Mouse (Mus musculus): ENCODE results near the gene Pomt2. TPM values are rescaled to one million over a fixed set of nuclear protein-coding genes. Genes with fewer than 3 reads are reported as not detected.

Gene Pomt2
- polyA plus RNA-seq, 1 experiment from 2014 or later = 15.7 TPM

GRCm38 (mm10) chr12:87087236-87087635, 60.5 kb downstream of the Pomt2 start:
- no peak for DNase-seq (ENCODE audit: low spot score, missing footprints)
- 66% methylated on average over 7 of the region's 7 CpGs for WGBS
- no peaks in the 10 kb centered on the region for H3K27me3 ChIP-seq (ENCODE audit: control insufficient read depth, insufficient read depth, low read length)
- H3K27ac ChIP-seq (ENCODE audit: low read depth, low read length) = no peak overlapping the region
- H3K4me3 ChIP-seq (ENCODE audit: low read depth, low read length) = no peak overlapping the region
- H3K4me1 ChIP-seq (ENCODE audit: control insufficient read depth, insufficient read depth, low read length) = no peaks in the 10 kb centered on the region
- no peak overlapping the region for H3K9ac ChIP-seq (ENCODE audit: low read length)
- H3K36me3 ChIP-seq (ENCODE audit: control insufficient read depth, insufficient read depth, low read length) = no peaks in the 10 kb centered on the region
- H3K4me2 ChIP-seq = no peak overlapping the region
- ATAC-seq (ENCODE audit: low FRiP score) = no peak
- H3K9me3 ChIP-seq (ENCODE audit: control insufficient read depth, low read length) = no peaks in the 10 kb centered on the region

GRCm38 (mm10) chr12:87082797-87083196, 65.0 kb downstream of the Pomt2 start:
- Histone ChIP-seq H3K36me3 (ENCODE audit: control insufficient read depth, insufficient read depth, low read length) (no peaks in the 10 kb centered on the region), H3K9me3 (ENCODE audit: control insufficient read depth, low read length) (no peaks in the 10 kb centered on the region), H3K4me3 (ENCODE audit: low read depth, low read length) (no peak overlapping the region), H3K27ac (ENCODE audit: low read depth, low read length) (no peak overlapping the region), H3K4me2 (no peak overlapping the region), H3K9ac (ENCODE audit: low read length) (no peak overlapping the region), H3K4me1 (ENCODE audit: control insufficient read depth, insufficient read depth, low read length) (no peaks in the 10 kb centered on the region), H3K27me3 (ENCODE audit: control insufficient read depth, insufficient read depth, low read length) (no peaks in the 10 kb centered on the region)
- 80% methylated on average over 8 of the region's 8 CpGs for WGBS
- no peak for DNase-seq (ENCODE audit: low spot score, missing footprints)
- ATAC-seq (ENCODE audit: low FRiP score) = no peak

- 84% methylated on average over 2 of the region's 2 CpGs for WGBS
- no peaks in the 10 kb centered on the region for H3K4me1 ChIP-seq (ENCODE audit: control insufficient read depth, insufficient read depth, low read length)
- H3K9me3 ChIP-seq (ENCODE audit: control insufficient read depth, low read length) = no peaks in the 10 kb centered on the region
- no peaks in the 10 kb centered on the region for H3K27me3 ChIP-seq (ENCODE audit: control insufficient read depth, insufficient read depth, low read length)
- no peak overlapping the region for H3K4me3 ChIP-seq (ENCODE audit: low read depth, low read length)
- DNase-seq (ENCODE audit: low spot score, missing footprints) (no peak), ATAC-seq (ENCODE audit: low FRiP score) (no peak)
- H3K4me2 ChIP-seq = no peak overlapping the region
- no peak overlapping the region for H3K9ac ChIP-seq (ENCODE audit: low read length)
- H3K36me3 ChIP-seq (ENCODE audit: control insufficient read depth, insufficient read depth, low read length) = no peaks in the 10 kb centered on the region
- no peak overlapping the region for H3K27ac ChIP-seq (ENCODE audit: low read depth, low read length)
These were observed 71.2 kb downstream of the Pomt2 start for GRCm38 (mm10) chr12:87076610-87077009.

GRCm38 (mm10) chr12:87070520-87070919, 77.2 kb downstream of the Pomt2 start:
- Histone ChIP-seq H3K27ac (ENCODE audit: low read depth, low read length) (no peak overlapping the region), H3K9ac (ENCODE audit: low read length) (no peak overlapping the region), H3K9me3 (ENCODE audit: control insufficient read depth, low read length) (no peaks in the 10 kb centered on the region), H3K4me2 (no peak overlapping the region), H3K4me3 (ENCODE audit: low read depth, low read length) (no peak overlapping the region), H3K36me3 (ENCODE audit: control insufficient read depth, insufficient read depth, low read length) (no peaks in the 10 kb centered on the region), H3K27me3 (ENCODE audit: control insufficient read depth, insufficient read depth, low read length) (no peaks in the 10 kb centered on the region), H3K4me1 (ENCODE audit: control insufficient read depth, insufficient read depth, low read length) (no peaks in the 10 kb centered on the region)
- WGBS = 80% methylated on average over 5 of the region's 5 CpGs
- ATAC-seq (ENCODE audit: low FRiP score) (no peak), DNase-seq (ENCODE audit: low spot score, missing footprints) (no peak)

GRCm38 (mm10) chr12:87066429-87066828, 81.3 kb downstream of the Pomt2 start:
- no peak for ATAC-seq (ENCODE audit: low FRiP score)
- H3K9ac ChIP-seq (ENCODE audit: low read length) = no peak overlapping the region
- H3K4me1 ChIP-seq (ENCODE audit: control insufficient read depth, insufficient read depth, low read length) = no peaks in the 10 kb centered on the region
- no peaks in the 10 kb centered on the region for H3K36me3 ChIP-seq (ENCODE audit: control insufficient read depth, insufficient read depth, low read length)
- no peak overlapping the region for H3K27ac ChIP-seq (ENCODE audit: low read depth, low read length)
- H3K4me3 ChIP-seq (ENCODE audit: low read depth, low read length) = no peak overlapping the region
- H3K9me3 ChIP-seq (ENCODE audit: control insufficient read depth, low read length) = no peaks in the 10 kb centered on the region
- no peak for DNase-seq (ENCODE audit: low spot score, missing footprints)
- H3K27me3 ChIP-seq (ENCODE audit: control insufficient read depth, insufficient read depth, low read length) = no peaks in the 10 kb centered on the region
- no peak overlapping the region for H3K4me2 ChIP-seq
- WGBS = 86% methylated on average over 5 of the region's 5 CpGs

GRCm38 (mm10) chr12:87065446-87065845, 82.3 kb downstream of the Pomt2 start:
- no peaks in the 10 kb centered on the region for H3K36me3 ChIP-seq (ENCODE audit: control insufficient read depth, insufficient read depth, low read length)
- no peaks in the 10 kb centered on the region for H3K9me3 ChIP-seq (ENCODE audit: control insufficient read depth, low read length)
- no peak overlapping the region for H3K9ac ChIP-seq (ENCODE audit: low read length)
- ATAC-seq (ENCODE audit: low FRiP score) (no peak), DNase-seq (ENCODE audit: low spot score, missing footprints) (no peak)
- H3K4me1 ChIP-seq (ENCODE audit: control insufficient read depth, insufficient read depth, low read length) = no peaks in the 10 kb centered on the region
- no peak overlapping the region for H3K27ac ChIP-seq (ENCODE audit: low read depth, low read length)
- no peak overlapping the region for H3K4me3 ChIP-seq (ENCODE audit: low read depth, low read length)
- no peaks in the 10 kb centered on the region for H3K27me3 ChIP-seq (ENCODE audit: control insufficient read depth, insufficient read depth, low read length)
- no peak overlapping the region for H3K4me2 ChIP-seq
- 91% methylated on average over 11 of the region's 11 CpGs for WGBS

GRCm38 (mm10) chr12:87057066-87057465, 90.7 kb downstream of the Pomt2 start:
- H3K9me3 ChIP-seq (ENCODE audit: control insufficient read depth, low read length) = no peaks in the 10 kb centered on the region
- no peaks in the 10 kb centered on the region for H3K4me1 ChIP-seq (ENCODE audit: control insufficient read depth, insufficient read depth, low read length)
- 69% methylated on average over 17 of the region's 17 CpGs for WGBS
- DNase-seq (ENCODE audit: low spot score, missing footprints) (no peak), ATAC-seq (ENCODE audit: low FRiP score) (no peak)
- no peaks in the 10 kb centered on the region; the same call in 1 of the 2 replicates for H3K27me3 ChIP-seq (ENCODE audit: control insufficient read depth, insufficient read depth, low read length)
- no peak overlapping the region for H3K4me2 ChIP-seq
- H3K9ac ChIP-seq (ENCODE audit: low read length) = no peak overlapping the region
- no peaks in the 10 kb centered on the region for H3K36me3 ChIP-seq (ENCODE audit: control insufficient read depth, insufficient read depth, low read length)
- no peak overlapping the region for H3K4me3 ChIP-seq (ENCODE audit: low read depth, low read length)
- H3K27ac ChIP-seq (ENCODE audit: low read depth, low read length) = no peak overlapping the region

Other genes starting within 250 kb of the Pomt2 start
- 37.9 and 38.4 TPM in 2 replicates for gene Cipc, start 200.9 kb downstream of the Pomt2 start, polyA plus RNA-seq (2014; fragmentation: Nextera tagmentation; extraction: Ambion mirVana)
- 0.41 and 0.51 TPM in 2 replicates for gene Zdhhc22, start 157.5 kb downstream of the Pomt2 start, polyA plus RNA-seq (2014; fragmentation: Nextera tagmentation; extraction: Ambion mirVana)
- gene Tmem63c, start 126.6 kb downstream of the Pomt2 start, polyA plus RNA-seq (2014; fragmentation: Nextera tagmentation; extraction: Ambion mirVana) = 0.64 and 0.77 TPM in 2 replicates
- gene Ngb, start 45.4 kb downstream of the Pomt2 start, polyA plus RNA-seq (2014; fragmentation: Nextera tagmentation; extraction: Ambion mirVana) = 0.33 and 0.36 TPM in 2 replicates
- 30.7 and 34.6 TPM in 2 replicates for gene Gstz1, start 803 bp downstream of the Pomt2 start, polyA plus RNA-seq (2014; fragmentation: Nextera tagmentation; extraction: Ambion mirVana)
- 1.2 and 1.4 TPM in 2 replicates for gene Samd15, start 51.8 kb upstream of the Pomt2 start, polyA plus RNA-seq (2014; fragmentation: Nextera tagmentation; extraction: Ambion mirVana)
- 4.3 TPM in 2 replicates for gene Tmed8, start 52.5 kb upstream of the Pomt2 start, polyA plus RNA-seq (2014; fragmentation: Nextera tagmentation; extraction: Ambion mirVana)
- 0.87 and 1.5 TPM in 2 replicates for gene Noxred1, start 90.8 kb upstream of the Pomt2 start, polyA plus RNA-seq (2014; fragmentation: Nextera tagmentation; extraction: Ambion mirVana)
- 59.6 and 64.5 TPM in 2 replicates for gene Vipas39, start 118.3 kb upstream of the Pomt2 start, polyA plus RNA-seq (2014; fragmentation: Nextera tagmentation; extraction: Ambion mirVana)
- 215 and 230 TPM in 2 replicates for gene Ahsa1, start 118.5 kb upstream of the Pomt2 start, polyA plus RNA-seq (2014; fragmentation: Nextera tagmentation; extraction: Ambion mirVana)
- 0.52 and 0.53 TPM in 2 replicates for gene Ism2, start 151.7 kb upstream of the Pomt2 start, polyA plus RNA-seq (2014; fragmentation: Nextera tagmentation; extraction: Ambion mirVana)
- gene Sptlc2, start 240.4 kb upstream of the Pomt2 start, polyA plus RNA-seq (2014; fragmentation: Nextera tagmentation; extraction: Ambion mirVana) = 56.1 and 61.8 TPM in 2 replicates